Mouse (Mus musculus) liver, adult 2 months (tissue): ENCODE data around the gene Tspan11.

Experiments
- CTCF ChIP-seq: fragments of 200-500 bp; IDR thresholded peaks from 2 replicates; pipeline ENCODE4 v1.5.1; 2011; ENCODE audit warnings: low read depth, low read length, control low read depth
- POLR2A ChIP-seq: fragments of 200-500 bp; IDR thresholded peaks from 2 replicates; pipeline ENCODE4 v1.6.1; 2011; ENCODE audit warnings: low read length, control low read depth; ENCODE audit not compliant: insufficient read depth; ENCODE audit errors: extremely low read depth

DNA sequence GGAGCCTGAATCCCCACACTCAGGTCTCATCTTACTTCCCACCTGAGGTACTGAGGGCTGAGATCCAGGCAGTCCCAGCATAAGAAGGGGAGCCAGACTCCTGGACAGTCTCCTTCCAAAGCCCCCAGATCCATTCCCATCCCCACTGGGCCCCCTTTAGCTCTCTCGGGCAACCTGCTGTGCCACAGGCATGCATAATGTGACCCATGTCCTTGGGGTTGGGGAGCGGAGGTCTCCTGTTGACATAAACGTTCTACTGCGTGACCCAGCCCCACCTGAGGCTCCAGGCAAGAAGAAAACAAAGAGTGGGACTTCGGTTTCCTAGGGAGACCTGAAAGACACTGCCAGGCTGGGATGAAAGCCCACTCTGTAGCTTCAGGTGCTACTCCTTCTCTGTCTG, 83.5 kb downstream of the Tspan11 start:
- TF ChIP-seq CTCF (no peak), POLR2A (no peak)
